Mouse (Mus musculus) lung, adult 10 weeks (tissue): Measurements from ENCODE around the gene Ndst2. TPM values are rescaled to one million over a fixed set of nuclear protein-coding genes. Genes with fewer than 3 reads are reported as not detected.

Experiments
- polyA plus RNA-seq: library from polyadenylated mRNA; stranded (reverse); fragments of 350-450 nt; fragmentation: Illumina TruSeq; extraction: RNeasy Lipid Tissue Mini Kit (QIAGEN cat#74804); gene quantifications from one replicate; pipeline ENCODE4 v1.2.3, GENCODE M21; 2014; ENCODE audit warnings: low read depth, low replicate concordance; ENCODE audit not compliant: insufficient read depth

Ndst2 gene
- polyA plus RNA-seq = 11.4 TPM

GRCm38 (mm10) chr14:20733952-20734774 is at the start of gene Ndst2:
Ndst2 (minus strand) TSS chr14:20734562.

GRCm38 (mm10) chr14:20707201-20708190 is 26.9 kb downstream of the Ndst2 start, which contains the start of gene Zswim8:
Zswim8 (plus strand) TSS chr14:20707552.

DNA sequence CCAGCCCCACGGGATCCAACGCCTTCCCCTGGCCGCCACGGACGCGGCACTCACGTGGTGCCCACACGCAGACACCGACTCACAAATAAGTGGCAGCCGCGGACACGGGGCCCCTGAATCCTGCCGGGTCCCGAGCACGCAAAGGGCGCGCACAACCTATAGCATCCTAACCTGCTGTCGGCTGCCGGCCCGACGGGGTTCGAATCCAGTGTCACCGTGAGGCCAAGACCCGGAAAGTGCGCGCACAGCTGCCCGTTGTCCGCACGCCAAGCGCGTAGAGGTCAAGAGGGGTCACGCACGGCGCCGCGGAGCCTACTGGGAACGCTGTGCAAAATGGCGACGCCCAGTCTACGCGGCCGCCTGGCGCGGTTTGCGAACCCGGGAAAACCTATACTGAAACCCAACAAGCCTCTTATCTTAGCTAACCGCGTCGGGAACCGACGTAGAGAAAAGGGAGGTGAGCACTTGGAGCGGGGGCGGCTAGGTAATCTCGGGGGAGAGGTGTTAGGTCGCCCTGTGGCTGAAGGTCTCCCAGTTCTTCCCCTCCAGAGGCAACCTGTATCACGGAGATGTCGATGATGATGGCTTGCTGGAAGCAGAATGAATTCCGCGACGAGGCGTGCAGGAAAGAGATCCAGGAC is 31.5 kb downstream of the Ndst2 start, which contains the start of gene Chchd1:
Chchd1 (plus strand) TSS at position 266 of the 641 bp plus-strand sequence.

GRCm38 (mm10) chr14:20694884-20695760 is 39.2 kb downstream of the Ndst2 start, which contains the start of gene Fut11:
Fut11 (plus strand) TSS chr14:20694968.

DNA sequence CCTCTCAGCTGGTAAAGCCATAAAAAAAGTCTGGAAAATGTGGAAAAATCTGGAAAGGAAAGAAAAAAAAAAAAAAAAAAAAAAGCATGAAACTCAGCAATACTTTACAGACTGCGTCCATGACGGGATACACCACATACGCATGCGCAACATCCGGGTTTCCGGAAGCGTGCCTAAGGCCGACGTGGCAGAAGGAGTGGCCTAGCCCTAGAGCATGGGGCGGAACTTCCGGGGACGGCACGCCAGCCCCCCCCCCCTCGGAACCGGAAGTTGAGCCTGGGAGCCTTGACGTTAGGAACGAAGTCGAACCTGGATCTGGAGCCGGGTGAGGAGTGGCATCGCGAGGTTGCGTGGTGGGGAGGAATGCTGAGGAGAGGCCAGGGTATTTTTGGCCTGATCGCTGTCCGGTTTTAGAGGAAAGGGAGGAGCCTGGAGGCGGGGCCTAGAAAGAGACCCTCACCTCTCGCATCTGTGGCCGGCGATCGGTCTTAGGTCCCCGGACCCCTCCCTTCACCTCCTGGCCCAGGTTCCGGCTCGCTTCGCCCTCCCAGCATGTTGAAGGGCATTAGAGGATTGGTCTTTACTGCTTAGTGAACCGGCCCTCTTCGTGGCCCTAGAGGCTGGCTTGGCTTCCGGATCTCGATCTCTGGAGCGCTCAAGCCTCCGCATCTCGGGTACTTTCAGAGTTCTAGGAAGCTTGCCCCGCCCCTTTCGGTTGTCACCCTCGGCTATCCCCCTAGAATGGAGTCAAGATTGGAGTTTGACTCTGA is 60.1 kb downstream of the Ndst2 start, which contains the start of gene Sec24c:
Sec24c (plus strand) TSS at position 245 of the 770 bp plus-strand sequence.

Other genes with a start within 250 kb of the Ndst2 start
- 0.38 TPM for gene Mss51, start 237.7 kb downstream of the Ndst2 start, polyA plus RNA-seq
- gene Ppp3cb, start 188.0 kb downstream of the Ndst2 start, polyA plus RNA-seq = 27.9 TPM
- 7.0 TPM for gene Usp54, start 93.5 kb downstream of the Ndst2 start, polyA plus RNA-seq
- gene Myoz1, start 78.0 kb downstream of the Ndst2 start, polyA plus RNA-seq = 0.24 TPM
- gene Synpo2l, start 66.2 kb downstream of the Ndst2 start, polyA plus RNA-seq = 0.87 TPM
- gene Sec24c, start 60.3 kb downstream of the Ndst2 start, polyA plus RNA-seq = 30.6 TPM
- 11.0 TPM for gene Fut11, start 39.6 kb downstream of the Ndst2 start, polyA plus RNA-seq
- 110 TPM for gene Chchd1, start 31.6 kb downstream of the Ndst2 start, polyA plus RNA-seq
- gene Zswim8, start 27.0 kb downstream of the Ndst2 start, polyA plus RNA-seq = 33.3 TPM
- 13.8 TPM for gene Camk2g, start 59.5 kb upstream of the Ndst2 start, polyA plus RNA-seq
- 6.6 TPM for gene Plau, start 102.1 kb upstream of the Ndst2 start, polyA plus RNA-seq
- gene Vcl, start 194.8 kb upstream of the Ndst2 start, polyA plus RNA-seq = 54.6 TPM